In the genomic region with DNA sequence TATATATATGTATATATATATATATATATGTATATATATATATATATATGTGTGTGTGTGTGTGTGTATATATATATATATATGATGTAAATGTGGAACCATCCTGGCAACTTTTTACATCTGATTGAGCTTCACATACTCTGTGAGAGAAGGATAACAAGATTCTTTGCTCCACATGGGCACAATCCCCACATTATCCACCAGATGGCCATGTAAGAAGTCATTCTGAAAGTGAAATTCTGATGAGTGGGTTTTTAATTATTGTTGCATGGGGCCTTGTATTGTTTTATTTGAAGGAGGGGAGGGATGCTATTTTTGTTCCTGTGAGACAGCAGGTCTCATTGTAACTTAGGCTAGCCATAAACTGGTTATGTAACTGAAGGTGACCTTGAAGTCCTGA, we compare ENCODE assay signal across 16 mouse cellular contexts. TPM values are rescaled to one million over a fixed set of nuclear protein-coding genes. Genes with fewer than 3 reads are reported as not detected.
DNase-seq lines count a peak whose midpoint lies in the region; ATAC-seq and TF ChIP-seq lines count a peak whose summit lies in the region.
"Had no signal": no experiment of that assay in that cellular context is flagged by ENCODE, and none has a peak within 500 bp of the region (broad histone marks: within the 10 kb centered on the region; RNA-seq: fewer than 3 reads in every experiment).

No protein-coding gene starts in this region.

- H3K4me3 ChIP-seq in embryonic facial prominence, embryonic 11.5 days (ENCODE audit: low read depth, low read length), result no peak overlapping the region
- no peak overlapping the region for H3K4me3 ChIP-seq in embryonic facial prominence, embryonic 10.5 days
- H3K4me3 ChIP-seq in midbrain, postnatal 0 days (ENCODE audit: low read depth, low read length), result no peak overlapping the region
- H3K4me3 ChIP-seq in midbrain, embryonic 16.5 days (ENCODE audit: low read depth, low read length), result no peak overlapping the region
- H3K4me3 ChIP-seq: hindbrain, embryonic 15.5 days; liver, embryonic 15.5 days had no signal

- H3K27me3 ChIP-seq in embryonic facial prominence, embryonic 11.5 days (ENCODE audit: control insufficient read depth, insufficient read depth, low read length), result no peaks in the 10 kb centered on the region
- H3K27me3 ChIP-seq in embryonic facial prominence, embryonic 10.5 days (replicated peaks; ENCODE audit: low read depth, poor library complexity, severe bottlenecking), result no peaks in the 10 kb centered on the region
- no peaks in the 10 kb centered on the region for H3K27me3 ChIP-seq in midbrain, postnatal 0 days (ENCODE audit: insufficient read depth, low read length)
- H3K27me3 ChIP-seq in midbrain, embryonic 16.5 days (ENCODE audit: control insufficient read depth, insufficient read depth, low read depth, low read length), result no peaks in the 10 kb centered on the region
- H3K27me3 ChIP-seq: hindbrain, embryonic 15.5 days; liver, embryonic 15.5 days had no signal

- peak; percentile 65 for TF ChIP-seq CTCF in midbrain, postnatal 0 days (IDR thresholded peaks at IDR 0.05)

- peak; percentile 31 for DNase-seq in embryonic facial prominence, embryonic 11.5 days (ENCODE audit: low spot score)
- no peak for DNase-seq in embryonic facial prominence, embryonic 10.5 days (ENCODE audit: low spot score)
- peak; percentile 8 for DNase-seq in kidney, postnatal 10 days
- DNase-seq in kidney, adult 8-10 months, result no peak
- DNase-seq in midbrain, postnatal 0 days (ENCODE audit: low spot score), result peak; percentile 39
- DNase-seq in gastrocnemius, postnatal 36 days, result no peak
- no peak for DNase-seq in urinary bladder, postnatal 14 days (ENCODE audit: low spot score)
- DNase-seq: adrenal gland, postnatal 36 days; cerebellum, adult 9-11 months; embryo, embryonic 11 days; right cerebral cortex, postnatal 4 days; thymus, postnatal 4 days had no signal

- H3K9me3 ChIP-seq in embryonic facial prominence, embryonic 11.5 days (replicated peaks; ENCODE audit: control insufficient read depth, low read length), result no peaks in the 10 kb centered on the region
- no peaks in the 10 kb centered on the region for H3K9me3 ChIP-seq in embryonic facial prominence, embryonic 10.5 days
- H3K9me3 ChIP-seq in midbrain, postnatal 0 days (ENCODE audit: low read length), result no peaks in the 10 kb centered on the region
- no peaks in the 10 kb centered on the region for H3K9me3 ChIP-seq in midbrain, embryonic 16.5 days (replicated peaks; ENCODE audit: control insufficient read depth, low read length, poor library complexity, severe bottlenecking)
- H3K9me3 ChIP-seq: hindbrain, embryonic 15.5 days; liver, embryonic 15.5 days had no signal

- ATAC-seq in embryonic facial prominence, embryonic 11.5 days (replicated peaks; ENCODE audit: insufficient number of reproducible peaks, low FRiP score, low TSS enrichment, low read depth), result no peak
- ATAC-seq in midbrain, postnatal 0 days (ENCODE audit: low FRiP score), result no peak
- no peak for ATAC-seq in midbrain, embryonic 16.5 days

- intact Hi-C loops in gastrocnemius, postnatal 36 days (cut with DNase I), result no loop called here

- H3K4me2 ChIP-seq in embryonic facial prominence, embryonic 11.5 days (ENCODE audit: low read depth, low read length), result no peak overlapping the region
- no peak overlapping the region for H3K4me2 ChIP-seq in midbrain, postnatal 0 days (ENCODE audit: low read depth, low read length, poor library complexity, severe bottlenecking)
- no peak overlapping the region for H3K4me2 ChIP-seq in midbrain, embryonic 16.5 days (ENCODE audit: low read length)
- H3K4me2 ChIP-seq: heart, embryonic 11.5 days; hindbrain, embryonic 15.5 days; liver, embryonic 15.5 days had no signal

- H3K27ac ChIP-seq in embryonic facial prominence, embryonic 11.5 days (replicated peaks; ENCODE audit: low read depth, low read length), result no peak overlapping the region
- no peak overlapping the region for H3K27ac ChIP-seq in embryonic facial prominence, embryonic 10.5 days (replicated peaks)
- no peak overlapping the region for H3K27ac ChIP-seq in midbrain, postnatal 0 days (ENCODE audit: low read depth, low read length)
- no peak overlapping the region for H3K27ac ChIP-seq in midbrain, embryonic 16.5 days (ENCODE audit: low read length)
- H3K27ac ChIP-seq: hindbrain, embryonic 15.5 days; liver, embryonic 15.5 days had no signal

- H3K9ac ChIP-seq in embryonic facial prominence, embryonic 11.5 days (replicated peaks; ENCODE audit: low read length), result no peak overlapping the region
- H3K9ac ChIP-seq in midbrain, postnatal 0 days (replicated peaks; ENCODE audit: low read length, poor library complexity, severe bottlenecking), result no peak overlapping the region
- H3K9ac ChIP-seq in midbrain, embryonic 16.5 days (ENCODE audit: low read depth, low read length), result no peak overlapping the region
- H3K9ac ChIP-seq: hindbrain, embryonic 15.5 days; liver, embryonic 15.5 days had no signal

- no peaks in the 10 kb centered on the region for H3K4me1 ChIP-seq in embryonic facial prominence, embryonic 11.5 days (ENCODE audit: control insufficient read depth, insufficient read depth, low read length)
- H3K4me1 ChIP-seq in embryonic facial prominence, embryonic 10.5 days, result 0 out of 2 replicates have a peak, but pooled peaks cover 3% of the 10 kb centered on the region
- no peaks in the 10 kb centered on the region for H3K4me1 ChIP-seq in midbrain, postnatal 0 days (ENCODE audit: insufficient read depth, low read length)
- no peaks in the 10 kb centered on the region for H3K4me1 ChIP-seq in midbrain, embryonic 16.5 days (ENCODE audit: control insufficient read depth, insufficient read depth, low read length)
- H3K4me1 ChIP-seq: hindbrain, embryonic 15.5 days; liver, embryonic 15.5 days had no signal

- H3K36me3 ChIP-seq in embryonic facial prominence, embryonic 11.5 days (replicated peaks; ENCODE audit: control insufficient read depth, insufficient read depth, low read depth, low read length), result no peaks in the 10 kb centered on the region
- 0 out of 2 replicates have a peak, but pooled peaks cover 2% of the 10 kb centered on the region for H3K36me3 ChIP-seq in embryonic facial prominence, embryonic 10.5 days (replicated peaks)
- no peaks in the 10 kb centered on the region for H3K36me3 ChIP-seq in midbrain, postnatal 0 days (ENCODE audit: insufficient read depth, low read length)
- H3K36me3 ChIP-seq in midbrain, embryonic 16.5 days (ENCODE audit: control insufficient read depth, insufficient read depth, low read length), result no peaks in the 10 kb centered on the region
- H3K36me3 ChIP-seq: hindbrain, embryonic 15.5 days; liver, embryonic 15.5 days had no signal

RNA-seq across cellular contexts. Expression of gene Ndnf, which starts 22.5 kb away (rescaled TPM):
- 8.8 and 9.2 TPM in 2 replicates for polyA plus RNA-seq in embryonic facial prominence, embryonic 11.5 days (2014; fragmentation: Nextera tagmentation; extraction: Ambion mirVana)
- 8.3 and 15.0 TPM in 2 replicates for polyA plus RNA-seq in embryonic facial prominence, embryonic 10.5 days (2016; fragmentation: Nextera tagmentation; extraction: Ambion mirVana)
- 14.0 and 30.2 TPM in 2 replicates for total RNA-seq in midbrain, postnatal 0 days (2014; rRNA removed)
- polyA plus RNA-seq in midbrain, postnatal 0 days (2015; fragmentation: Nextera tagmentation; extraction: Ambion mirVana), result 2.4 and 3.2 TPM in 2 replicates
- 3.8 and 4.5 TPM in 2 replicates for polyA plus RNA-seq in midbrain, embryonic 16.5 days (2015; fragmentation: Nextera tagmentation; extraction: Ambion mirVana)
- total RNA-seq in gastrocnemius, postnatal 36 days (2021), result under 1 TPM; 0.07 to 0.23 TPM

Comparison
In these comparisons a context has a peak if more than half of its experiments do, and no peak if none do; other contexts are left out.
1. DNase-seq: peak in embryonic facial prominence, embryonic 11.5 days (single experiment), kidney, postnatal 10 days (single experiment) and midbrain, postnatal 0 days (single experiment); none in embryonic facial prominence, embryonic 10.5 days (single experiment), kidney, adult 8-10 months (0 of 2), gastrocnemius, postnatal 36 days (0 of 2) and urinary bladder, postnatal 14 days (single experiment).